23 mouse cellular contexts compared by ENCODE assay signal in the genomic region with DNA sequence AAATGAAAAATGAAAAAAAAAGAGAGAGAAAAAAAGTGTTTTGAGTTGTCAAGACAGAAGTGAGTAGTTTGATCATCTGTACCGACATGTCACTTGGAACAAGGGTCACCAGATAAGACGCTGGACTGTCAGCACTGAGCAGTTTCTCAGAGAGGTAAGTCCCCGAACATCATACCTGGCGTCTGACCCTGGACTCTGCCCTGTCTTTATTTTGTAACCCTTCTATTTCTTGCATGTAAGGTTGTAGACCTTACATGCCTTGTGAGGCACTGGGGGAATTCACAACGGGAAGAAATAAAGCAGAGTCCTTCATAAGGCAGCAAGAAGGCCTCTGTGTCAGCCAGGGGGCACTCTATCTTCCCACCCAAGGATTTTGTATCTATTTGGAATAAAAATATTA. TPM values are rescaled to one million over a fixed set of nuclear protein-coding genes. Genes with fewer than 3 reads are reported as not detected.
"Had no signal": no experiment of that assay in that cellular context is flagged by ENCODE, and none has a peak within 500 bp of the region (broad histone marks: within the 10 kb centered on the region; RNA-seq: fewer than 3 reads in every experiment).

No protein-coding gene starts in this region.

- H3K9ac ChIP-seq: liver, embryonic 12.5 days; liver, embryonic 14.5 days; lung, embryonic 14.5 days; midbrain, embryonic 12.5 days; neural tube, embryonic 12.5 days; stomach, embryonic 15.5 days had no signal

- H3K27ac ChIP-seq: liver, embryonic 12.5 days; liver, embryonic 14.5 days; macrophage; midbrain, embryonic 12.5 days; neural tube, embryonic 12.5 days; stomach, embryonic 15.5 days; stomach, postnatal 0 days had no signal

- H3K36me3 ChIP-seq: liver, embryonic 12.5 days; midbrain, embryonic 12.5 days; neural tube, embryonic 12.5 days; stomach, embryonic 15.5 days had no signal

- H3K4me2 ChIP-seq: liver, embryonic 12.5 days; lung, embryonic 14.5 days; midbrain, embryonic 12.5 days; neural tube, embryonic 12.5 days; stomach, embryonic 15.5 days had no signal

- DNase-seq: lung, adult 18-20 months; lung, embryonic 14.5 days; lung, postnatal 10 days; lung, postnatal 36 days; right cerebral cortex, postnatal 14 days; thymus, adult 2 months; thymus, postnatal 25 days; thymus, postnatal 4 days had no signal

- H3K9me3 ChIP-seq: liver, embryonic 12.5 days; megakaryocyte, embryonic 14.5 days; midbrain, embryonic 12.5 days; neural tube, embryonic 12.5 days; stomach, embryonic 15.5 days had no signal

- H3K4me1 ChIP-seq: liver, embryonic 12.5 days had no signal

- H3K27me3 ChIP-seq: liver, embryonic 12.5 days; midbrain, embryonic 12.5 days; neural tube, embryonic 12.5 days; stomach, embryonic 15.5 days had no signal

- ATAC-seq: liver, embryonic 12.5 days; midbrain, embryonic 16.5 days had no signal

- H3K4me3 ChIP-seq: liver, embryonic 12.5 days; megakaryocyte, embryonic 14.5 days; midbrain, embryonic 12.5 days; neural tube, embryonic 12.5 days; stomach, embryonic 15.5 days had no signal

RNA-seq across cellular contexts. Expression of a gene that starts 20.0 kb away (rescaled TPM):
- total RNA-seq: megakaryocyte progenitor cell, adult 5-6 weeks; monocyte, adult 5-6 weeks; neutrophil, adult 5-6 weeks had no signal
- polyA plus RNA-seq: lung, embryonic 14.5 days; lung, embryonic 16.5 days; macrophage; testis, adult 2 months; thymus, adult 2 months; urinary bladder, adult 2 months had no signal
